Mouse (Mus musculus): ENCODE measurements around the gene Filip1l. TPM values are rescaled to one million over a fixed set of nuclear protein-coding genes. Genes with fewer than 3 reads are reported as not detected.

The Filip1l gene
- polyA plus RNA-seq, 1 experiment from 2014 or later = 2.3 TPM

DNA sequence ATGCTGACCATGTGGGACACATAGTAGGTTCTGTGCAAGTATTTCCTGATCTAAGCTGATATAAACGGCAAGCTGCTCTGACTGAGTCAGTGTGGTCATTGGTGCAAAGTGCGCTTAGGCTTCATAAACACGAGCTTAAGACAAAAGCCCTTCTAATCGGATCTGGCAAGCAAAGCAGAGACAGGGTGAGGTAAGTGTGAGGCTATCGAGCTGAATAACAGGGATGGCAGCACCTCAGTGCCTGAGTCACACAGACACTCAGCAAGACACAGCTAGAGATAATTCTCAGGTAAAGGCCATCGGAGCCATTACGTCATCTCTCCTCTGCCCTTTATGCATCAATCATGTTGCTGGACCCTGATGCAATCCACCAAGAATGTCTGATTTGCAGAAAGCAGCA is 100.1 kb downstream of the Filip1l start:
- Histone ChIP-seq H3K4me1 (peaks cover 4% of the 10 kb centered on the region; the same call in 1 of the 2 replicates), H3K27ac (replicated peaks) (no peak overlapping the region), H3K4me3 (no peak overlapping the region), H3K27me3 (no peaks in the 10 kb centered on the region), H3K9me3 (no peaks in the 10 kb centered on the region), H3K9ac (replicated peaks) (no peak overlapping the region), H3K4me2 (replicated peaks) (no peak overlapping the region), H3K36me3 (no peaks in the 10 kb centered on the region)
- ATAC-seq (replicated peaks) = peak; percentile 56
- 40% methylated on average over 7 of the region's 7 CpGs for WGBS

DNA sequence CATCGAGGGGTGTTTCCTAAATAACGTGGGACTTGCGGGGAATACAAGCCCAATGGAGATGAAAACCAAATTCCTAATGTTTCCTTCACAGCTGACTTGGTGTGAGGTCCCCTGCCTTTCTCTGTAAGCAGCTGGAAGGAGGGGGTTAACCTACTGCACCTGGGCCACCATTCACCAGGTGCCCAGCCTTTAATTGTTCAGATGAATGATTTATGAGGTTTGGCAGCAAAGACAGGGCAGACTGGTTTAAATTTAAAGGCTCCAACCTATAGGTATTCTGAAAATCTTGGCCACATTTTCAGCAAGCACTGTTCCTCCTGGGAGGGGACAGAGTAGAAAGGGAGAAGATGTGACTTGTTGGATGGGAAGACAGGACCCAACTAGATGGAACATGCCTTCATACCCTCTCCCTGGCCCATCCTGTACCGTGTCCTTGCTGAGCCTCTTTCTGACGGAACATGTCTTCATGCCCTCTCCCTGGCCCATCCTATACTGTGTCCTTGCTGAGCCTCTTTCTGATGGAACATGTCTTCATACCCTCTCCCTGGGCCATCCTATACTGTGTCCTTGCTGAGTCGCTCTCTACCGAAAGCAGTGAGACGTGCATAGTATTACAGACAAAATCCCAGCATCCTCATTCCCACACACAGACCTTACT is 101.3 kb downstream of the Filip1l start:
- H3K36me3 ChIP-seq = no peaks in the 10 kb centered on the region
- peaks cover 4% of the 10 kb centered on the region; the same call in 1 of the 2 replicates for H3K4me1 ChIP-seq
- H3K27ac ChIP-seq (replicated peaks) = no peak overlapping the region
- no peak overlapping the region for H3K9ac ChIP-seq (replicated peaks)
- no peaks in the 10 kb centered on the region for H3K9me3 ChIP-seq
- no peak overlapping the region for H3K4me3 ChIP-seq
- H3K27me3 ChIP-seq = no peaks in the 10 kb centered on the region
- no peak overlapping the region for H3K4me2 ChIP-seq (replicated peaks)
- 93% methylated on average over 8 of the region's 8 CpGs for WGBS
- ATAC-seq (replicated peaks) = no peak

DNA sequence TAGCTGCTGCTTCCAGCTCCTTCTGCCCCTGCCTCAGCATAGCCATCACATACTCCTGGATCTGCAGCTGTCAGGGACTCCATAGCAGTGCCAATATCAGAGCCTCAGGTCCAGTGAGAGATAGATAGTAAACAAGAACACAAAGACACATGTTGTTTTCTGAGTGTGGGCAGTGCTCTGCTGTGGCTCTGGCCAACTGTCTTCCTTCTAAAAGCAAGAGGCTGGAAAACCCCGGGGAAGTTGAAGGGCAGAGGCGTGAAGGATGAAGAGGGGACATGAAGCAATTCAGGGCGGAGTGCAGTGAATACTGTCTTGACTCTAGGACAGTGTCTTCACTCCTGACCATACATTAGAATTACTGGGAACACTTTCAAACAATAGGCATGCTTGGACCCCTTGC is 102.7 kb downstream of the Filip1l start:
- Histone ChIP-seq H3K4me2 (replicated peaks) (no peak overlapping the region), H3K4me3 (no peak overlapping the region), H3K9me3 (no peaks in the 10 kb centered on the region), H3K27me3 (no peaks in the 10 kb centered on the region), H3K36me3 (no peaks in the 10 kb centered on the region), H3K4me1 (peaks cover 4% of the 10 kb centered on the region; the same call in 1 of the 2 replicates), H3K27ac (replicated peaks) (no peak overlapping the region), H3K9ac (replicated peaks) (no peak overlapping the region)
- whole genome bisulfite sequencing = 93% methylated on average over 3 of the region's 3 CpGs
- no peak for ATAC-seq (replicated peaks)

DNA sequence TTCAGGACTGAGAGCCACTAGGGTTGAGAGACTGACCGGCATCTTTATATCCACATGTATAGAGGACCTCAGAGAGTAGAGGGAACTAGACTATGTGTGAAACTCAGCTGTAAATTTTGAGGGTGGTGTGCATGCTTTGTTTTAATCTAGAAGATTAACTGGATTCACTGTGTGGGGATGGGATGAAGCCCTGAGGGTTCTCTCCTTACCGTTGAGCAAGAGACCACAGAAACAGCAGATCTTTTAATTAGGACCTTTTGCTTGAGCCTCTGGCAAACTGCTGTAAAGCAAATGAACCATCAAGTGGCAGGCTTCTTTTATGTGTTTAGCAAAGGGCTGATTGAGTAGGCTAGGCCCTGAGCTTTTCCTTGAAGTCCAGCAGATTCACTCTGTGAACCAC is 103.1 kb downstream of the Filip1l start:
- H3K9me3 ChIP-seq = no peaks in the 10 kb centered on the region
- 49% methylated on average over 2 of the region's 2 CpGs for WGBS
- no peak overlapping the region for H3K9ac ChIP-seq (replicated peaks)
- no peaks in the 10 kb centered on the region for H3K36me3 ChIP-seq
- H3K4me1 ChIP-seq = peaks cover 4% of the 10 kb centered on the region; the same call in 1 of the 2 replicates
- H3K4me2 ChIP-seq (replicated peaks) = no peak overlapping the region
- no peak for ATAC-seq (replicated peaks)
- no peaks in the 10 kb centered on the region for H3K27me3 ChIP-seq
- no peak overlapping the region for H3K4me3 ChIP-seq
- H3K27ac ChIP-seq (replicated peaks) = no peak overlapping the region

DNA sequence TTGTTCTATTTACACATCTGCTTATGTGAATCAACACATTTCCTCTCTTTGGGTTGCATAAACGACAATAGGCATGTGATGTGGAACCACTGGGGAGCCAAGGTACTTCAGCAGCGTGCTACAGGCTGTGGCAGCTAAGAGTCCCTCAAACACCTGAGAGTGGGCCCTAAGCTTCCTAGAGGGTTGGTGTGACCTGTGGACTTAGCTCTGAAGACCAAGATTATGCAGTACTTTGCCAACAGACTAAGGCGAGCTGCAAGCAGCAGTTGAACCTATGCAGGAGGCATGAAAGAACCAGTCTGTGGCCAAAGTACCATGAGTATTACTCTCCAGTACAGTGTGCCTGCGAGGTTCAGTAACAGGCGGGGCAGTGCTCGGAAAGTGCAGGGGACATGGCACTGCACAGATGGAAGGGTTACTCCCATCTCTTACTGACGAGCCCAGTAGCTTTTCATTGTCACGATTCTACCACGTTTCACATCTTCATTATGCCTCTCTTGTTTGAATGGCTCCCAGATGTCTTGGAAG is 112.6 kb downstream of the Filip1l start:
- Histone ChIP-seq H3K36me3 (no peaks in the 10 kb centered on the region), H3K27me3 (no peaks in the 10 kb centered on the region)
- 89% methylated on average over 9 of the region's 9 CpGs for WGBS

DNA sequence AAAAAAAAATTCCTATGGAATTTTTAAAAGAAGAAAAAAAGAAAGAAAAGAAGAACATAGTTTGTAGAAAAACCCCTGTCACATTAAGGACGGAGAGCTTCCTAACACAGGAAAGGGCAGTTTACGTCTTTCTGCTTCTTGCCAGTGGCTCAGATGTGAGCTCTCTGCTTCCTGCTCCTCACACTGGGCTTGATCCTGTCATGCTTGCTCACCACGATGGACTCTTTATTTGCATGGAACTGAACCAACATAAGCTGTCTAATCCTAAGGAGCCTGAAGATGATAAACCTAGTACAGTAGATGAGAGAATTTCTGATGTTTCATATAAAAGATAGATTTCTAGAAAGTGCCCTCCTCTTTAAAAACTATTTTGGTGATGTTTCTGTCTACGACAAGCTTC is 116.4 kb downstream of the Filip1l start:
- ATAC-seq (replicated peaks) = no peak
- no peaks in the 10 kb centered on the region for H3K4me1 ChIP-seq
- H3K36me3 ChIP-seq = no peaks in the 10 kb centered on the region
- H3K4me2 ChIP-seq (replicated peaks) = no peak overlapping the region
- H3K4me3 ChIP-seq = no peak overlapping the region
- no peak overlapping the region for H3K27ac ChIP-seq (replicated peaks)
- no peaks in the 10 kb centered on the region for H3K9me3 ChIP-seq
- H3K27me3 ChIP-seq = no peaks in the 10 kb centered on the region
- no peak overlapping the region for H3K9ac ChIP-seq (replicated peaks)
- WGBS = 71% methylated on average over 4 of the region's 4 CpGs

More for the DNA sequence above, 112.6 kb downstream of the Filip1l start:
- H3K9me3 ChIP-seq = no peaks in the 10 kb centered on the region
- no peak overlapping the region for H3K27ac ChIP-seq (replicated peaks)
- no peak overlapping the region for H3K4me2 ChIP-seq (replicated peaks)
- no peak overlapping the region for H3K9ac ChIP-seq (replicated peaks)
- H3K4me1 ChIP-seq = no peaks in the 10 kb centered on the region
- no peak for ATAC-seq (replicated peaks)
- H3K4me3 ChIP-seq = no peak overlapping the region

DNA sequence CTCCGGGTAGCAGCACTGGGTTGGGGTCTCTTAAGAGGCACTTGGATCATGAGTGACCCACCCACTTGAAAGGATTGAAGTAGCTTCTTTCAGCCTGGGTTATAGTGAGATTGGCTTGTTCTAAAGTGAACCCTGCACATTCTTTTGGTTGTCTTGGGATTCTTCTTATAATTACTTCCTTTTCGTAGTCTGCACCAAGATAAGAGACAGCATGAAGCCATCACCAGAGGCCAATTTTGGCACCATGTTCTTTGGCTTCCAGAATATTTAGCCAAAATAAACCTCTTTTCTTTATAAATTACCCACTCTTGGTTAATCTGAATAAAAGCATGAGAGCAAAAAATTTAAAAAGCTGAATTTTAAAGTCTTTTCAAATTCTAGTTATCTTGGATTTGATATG is 117.0 kb downstream of the Filip1l start:
- Histone ChIP-seq H3K27me3 (no peaks in the 10 kb centered on the region), H3K9ac (replicated peaks) (no peak overlapping the region), H3K4me3 (no peak overlapping the region), H3K9me3 (no peaks in the 10 kb centered on the region), H3K4me2 (replicated peaks) (no peak overlapping the region), H3K4me1 (no peaks in the 10 kb centered on the region), H3K27ac (replicated peaks) (no peak overlapping the region), H3K36me3 (no peaks in the 10 kb centered on the region)
- WGBS = 79% methylated on average over 2 of the region's 2 CpGs
- no peak for ATAC-seq (replicated peaks)

DNA sequence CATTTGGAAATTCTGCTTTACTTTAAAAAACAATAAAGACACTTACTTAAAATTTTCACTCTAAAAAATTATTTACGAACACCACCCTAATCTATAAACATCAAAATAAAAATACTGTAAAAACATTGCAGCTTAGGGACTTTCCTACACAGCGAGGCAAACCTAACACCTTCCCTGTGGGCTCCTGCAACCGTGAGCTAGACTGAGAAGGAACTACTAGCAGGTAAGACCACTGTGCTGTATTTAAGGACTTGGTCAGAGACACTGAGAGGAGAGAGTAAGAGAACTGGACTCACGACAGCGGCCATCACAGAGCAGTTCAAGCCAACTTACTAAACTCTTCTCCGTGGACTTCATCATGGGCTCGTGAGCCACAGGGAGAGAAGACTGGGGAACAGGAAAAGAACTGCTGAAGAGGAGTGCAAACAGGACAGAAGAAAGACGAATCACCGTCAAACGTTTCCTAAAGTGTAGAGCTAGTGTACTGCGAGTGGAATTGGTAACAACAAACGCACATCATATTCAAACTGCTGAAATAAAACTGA is 117.5 kb downstream of the Filip1l start:
- WGBS = 95% methylated on average over 12 of the region's 12 CpGs
- Histone ChIP-seq H3K9ac (replicated peaks) (no peak overlapping the region), H3K27ac (replicated peaks) (no peak overlapping the region), H3K4me3 (no peak overlapping the region), H3K4me2 (replicated peaks) (no peak overlapping the region), H3K36me3 (no peaks in the 10 kb centered on the region), H3K4me1 (no peaks in the 10 kb centered on the region), H3K9me3 (no peaks in the 10 kb centered on the region), H3K27me3 (no peaks in the 10 kb centered on the region)
- ATAC-seq (replicated peaks) = no peak

DNA sequence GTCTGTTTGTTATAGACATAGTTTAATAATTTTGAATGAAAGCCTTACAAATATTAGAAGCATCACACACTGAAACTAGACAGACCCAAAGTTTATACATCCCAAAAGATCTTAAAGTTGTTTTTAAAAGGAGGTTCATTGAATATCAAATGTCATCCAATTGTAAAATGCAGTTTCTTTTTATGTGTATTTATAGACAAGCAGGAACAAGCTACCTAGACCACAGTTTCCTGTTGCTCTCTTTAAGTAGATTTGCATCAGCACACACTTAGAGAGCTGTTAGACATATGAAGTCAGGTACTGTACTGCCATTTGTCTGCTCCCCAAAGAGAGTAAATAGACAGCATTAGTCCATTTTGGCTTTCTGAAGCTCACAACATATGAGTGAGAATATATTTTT is 118.2 kb downstream of the Filip1l start:
- H3K9ac ChIP-seq (replicated peaks) = no peak overlapping the region
- no peaks in the 10 kb centered on the region for H3K36me3 ChIP-seq
- no peaks in the 10 kb centered on the region for H3K9me3 ChIP-seq
- no peak overlapping the region for H3K4me2 ChIP-seq (replicated peaks)
- H3K27me3 ChIP-seq = no peaks in the 10 kb centered on the region
- H3K4me1 ChIP-seq = no peaks in the 10 kb centered on the region
- H3K27ac ChIP-seq (replicated peaks) = no peak overlapping the region
- no peak for ATAC-seq (replicated peaks)
- H3K4me3 ChIP-seq = no peak overlapping the region

DNA sequence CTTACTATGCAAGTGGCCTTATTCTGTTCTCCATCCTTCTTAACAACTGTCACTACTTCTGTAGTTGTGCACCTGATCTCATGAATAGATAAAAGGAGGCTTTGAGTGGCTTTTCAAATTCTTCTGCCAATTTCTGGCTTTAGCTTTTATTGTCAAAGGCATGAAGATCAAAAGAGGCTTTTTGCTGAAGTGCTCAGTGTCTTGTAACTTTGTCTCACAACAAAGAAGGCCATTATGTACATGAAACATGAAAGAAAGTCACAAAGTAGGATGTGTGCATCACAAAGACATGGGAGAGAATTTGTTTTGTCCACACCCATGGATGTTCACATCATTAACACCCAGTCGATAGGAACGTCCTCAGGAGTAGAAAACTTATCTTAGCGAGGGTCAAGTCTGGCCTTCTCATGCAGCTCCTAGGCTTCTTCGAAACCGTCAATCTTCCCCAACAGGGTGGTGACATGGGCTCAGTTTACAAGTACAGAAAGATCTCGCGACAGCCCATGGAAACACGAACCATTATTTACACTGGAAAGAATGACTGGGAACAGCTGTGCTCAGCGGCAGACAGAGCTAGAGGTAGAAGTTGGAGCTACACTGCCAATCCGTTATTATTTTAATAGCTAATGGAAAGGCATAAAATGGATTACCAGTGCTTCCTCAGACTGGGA is 120.7 kb downstream of the Filip1l start:
- 70% methylated on average over 10 of the region's 10 CpGs for WGBS
- Histone ChIP-seq H3K27ac (replicated peaks) (no peak overlapping the region), H3K4me3 (no peak overlapping the region), H3K9me3 (0 out of 2 replicates have a peak, but pooled peaks cover 3% of the 10 kb centered on the region), H3K4me2 (replicated peaks) (no peak overlapping the region), H3K36me3 (no peaks in the 10 kb centered on the region), H3K4me1 (no peaks in the 10 kb centered on the region), H3K9ac (replicated peaks) (no peak overlapping the region), H3K27me3 (no peaks in the 10 kb centered on the region)
- no peak for ATAC-seq (replicated peaks)

DNA sequence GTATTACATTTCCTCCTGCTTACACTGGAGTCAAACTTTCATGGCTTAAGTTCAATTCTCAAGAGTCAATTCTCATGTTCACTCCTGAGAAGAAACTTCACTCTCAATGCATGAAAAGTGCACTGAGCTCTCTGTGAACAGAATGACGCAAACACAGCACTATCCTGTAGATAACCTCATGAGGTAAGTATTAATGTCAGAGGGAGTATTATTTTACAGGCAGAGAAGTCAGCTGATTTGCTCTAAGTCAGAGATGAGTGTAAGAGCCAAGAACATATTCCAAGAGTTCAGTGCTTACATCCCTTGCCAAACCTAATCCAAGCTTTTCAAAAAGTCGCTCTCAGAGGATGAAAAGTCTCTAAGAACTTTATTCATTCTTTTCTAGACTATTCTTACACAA is 125.6 kb downstream of the Filip1l start:
- Histone ChIP-seq H3K27me3 (no peaks in the 10 kb centered on the region), H3K4me1 (no peaks in the 10 kb centered on the region), H3K4me2 (replicated peaks) (no peak overlapping the region), H3K4me3 (no peak overlapping the region), H3K9me3 (0 out of 2 replicates have a peak, but pooled peaks cover 3% of the 10 kb centered on the region), H3K9ac (replicated peaks) (no peak overlapping the region), H3K27ac (replicated peaks) (no peak overlapping the region), H3K36me3 (no peaks in the 10 kb centered on the region)
- 92% methylated on average over 2 of the region's 2 CpGs for WGBS
- ATAC-seq (replicated peaks) = no peak

DNA sequence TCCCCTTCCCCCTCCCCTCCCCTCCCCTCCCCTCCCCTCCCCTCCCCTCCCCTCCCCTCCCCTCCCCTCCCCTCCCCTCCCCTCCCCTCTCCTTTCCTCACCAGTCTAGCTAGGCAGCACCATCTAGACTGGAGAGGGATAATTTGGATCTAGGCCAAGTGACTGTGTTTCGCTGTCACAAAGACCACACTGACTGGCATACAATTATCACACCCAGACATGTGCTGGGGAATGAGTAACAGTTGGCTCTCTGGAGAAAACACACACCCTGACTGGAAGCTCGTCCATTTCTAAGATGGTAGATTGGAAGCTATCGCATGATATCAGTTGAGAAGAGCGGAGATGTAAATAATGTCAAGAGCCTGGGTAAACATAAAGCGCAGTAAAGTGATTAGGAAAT is 126.9 kb downstream of the Filip1l start:
- 0 out of 2 replicates have a peak, but pooled peaks cover 3% of the 10 kb centered on the region for H3K9me3 ChIP-seq
- H3K4me3 ChIP-seq = no peak overlapping the region
- no peaks in the 10 kb centered on the region for H3K4me1 ChIP-seq
- H3K9ac ChIP-seq (replicated peaks) = no peak overlapping the region
- H3K4me2 ChIP-seq (replicated peaks) = no peak overlapping the region
- H3K36me3 ChIP-seq = no peaks in the 10 kb centered on the region
- H3K27ac ChIP-seq (replicated peaks) = no peak overlapping the region
- no peaks in the 10 kb centered on the region for H3K27me3 ChIP-seq
- ATAC-seq (replicated peaks) = peak; percentile 97
- WGBS = 48% methylated on average over 5 of the region's 5 CpGs
